Mouse (Mus musculus) midbrain, embryonic 12.5 days (tissue): ENCODE data around the gene Slc26a3. TPM values are rescaled to one million over a fixed set of nuclear protein-coding genes. Genes with fewer than 3 reads are reported as not detected.
"Not testable (repeated sequence)": the region's sequence is repeated elsewhere in the genome, so short reads cannot be mapped to it uniquely, and the experiment has no call there.

Source experiments
- ATAC-seq: fragments of 200-750 bp; cut with Nextera tagmentation; 2 replicates; pipeline ENCODE4 v1.8.0; 2017; ENCODE audit warnings: low read depth, moderate TSS enrichment, moderate library complexity; ENCODE audit not compliant: low FRiP score
- H3K27ac ChIP-seq: fragments of 300-500 bp; sonication (generic); replicated peaks from 2 replicates; pipeline ENCODE4 v1.5.1; 2016; ENCODE audit warnings: mild to moderate bottlenecking
- H3K27me3 ChIP-seq: fragments of 300-500 bp; sonication (generic); 2 replicates; pipeline ENCODE4 v1.6.1; 2016; ENCODE audit warnings: mild to moderate bottlenecking
- H3K36me3 ChIP-seq: fragments of 300-500 bp; sonication (generic); 2 replicates; pipeline ENCODE4 v1.6.1; 2016
- H3K4me1 ChIP-seq: fragments of 300-500 bp; sonication (generic); 2 replicates; pipeline ENCODE4 v1.6.1; 2016
- H3K4me2 ChIP-seq: fragments of 300-500 bp; sonication (generic); replicated peaks from 2 replicates; pipeline ENCODE4 v1.6.1; 2016; ENCODE audit warnings: mild to moderate bottlenecking, moderate library complexity
- H3K4me3 ChIP-seq: fragments of 300-500 bp; sonication (generic); 2 replicates; pipeline ENCODE4 v1.5.1; 2016; ENCODE audit warnings: mild to moderate bottlenecking
- H3K9ac ChIP-seq: fragments of 300-500 bp; sonication (generic); replicated peaks from 2 replicates; pipeline ENCODE4 v1.6.1; 2016; ENCODE audit warnings: mild to moderate bottlenecking, moderate library complexity
- H3K9me3 ChIP-seq: fragments of 300-500 bp; sonication (generic); 2 replicates; pipeline ENCODE4 v1.6.1; 2016; ENCODE audit warnings: mild to moderate bottlenecking
- WGBS: fragments of 180-500 bp; shearing (Covaris S2); methylation state at CpG from one replicate; pipeline ENCODE4 v1.1.7; 2016; 5-methylcytosine and 5-hydroxymethylcytosine counted together
- polyA plus RNA-seq: library from polyadenylated mRNA; unstranded; fragments of >200 nt; fragmentation: Nextera tagmentation; extraction: Ambion mirVana; gene quantifications from 2 replicates; pipeline ENCODE4 v1.2.1, GENCODE M21; 2016

Slc26a3 gene
- polyA plus RNA-seq, 1 experiment from 2014 or later = not detected

DNA sequence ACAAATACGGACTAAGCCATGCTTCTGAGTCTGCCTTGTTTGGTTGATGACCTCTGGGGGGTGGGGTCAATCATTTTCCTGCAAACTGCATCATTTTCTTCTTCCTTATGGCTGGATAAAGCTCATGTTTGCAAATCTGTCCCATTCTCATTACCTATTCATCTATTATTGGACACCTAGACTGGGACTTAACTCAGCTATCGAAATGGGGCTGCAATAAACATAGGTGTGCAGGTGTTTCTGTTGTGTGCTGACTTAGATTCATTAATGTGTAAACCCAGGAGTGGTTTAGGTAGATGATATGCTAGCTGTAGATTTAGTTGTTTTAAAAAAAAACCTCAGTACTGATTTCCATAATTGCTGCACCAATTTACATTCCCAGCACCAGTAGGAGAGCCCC, 48.9 kb downstream of the Slc26a3 start:
- Histone ChIP-seq H3K4me1 (peaks cover 4% of the 10 kb centered on the region; the same call in 1 of the 2 replicates), H3K4me2 (no peak overlapping the region), H3K27ac (no peak overlapping the region), H3K4me3 (no peak overlapping the region), H3K9me3 (no peaks in the 10 kb centered on the region), H3K36me3 (no peaks in the 10 kb centered on the region), H3K9ac (no peak overlapping the region), H3K27me3 (no peaks in the 10 kb centered on the region)
- no peak for ATAC-seq
- 74% methylated on average over 2 of the region's 2 CpGs for WGBS

DNA sequence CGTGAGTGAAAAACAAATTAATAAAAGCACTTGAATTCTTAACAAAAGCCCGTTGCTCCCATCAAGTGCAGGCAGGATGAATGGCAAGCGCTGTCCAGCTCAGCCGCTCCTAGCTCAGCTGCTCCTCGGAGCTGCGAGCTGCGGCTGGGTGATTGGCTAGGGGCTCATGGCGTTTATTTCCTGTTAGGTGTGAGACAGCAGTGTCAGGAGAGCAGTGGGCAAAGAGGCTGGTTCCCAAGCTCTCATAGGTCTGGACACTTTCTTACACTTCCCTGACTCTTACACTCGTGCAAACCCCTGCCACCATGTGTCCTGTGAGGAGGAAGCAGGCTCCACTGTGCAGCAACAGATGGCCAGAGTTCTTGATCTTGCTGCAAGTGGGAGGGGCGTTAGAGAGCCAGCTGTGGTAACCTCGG, 53.5 kb downstream of the Slc26a3 start:
- Histone ChIP-seq H3K9ac (peak overlapping the region; percentile 31; the same call in 1 of the 2 replicates), H3K27ac (no peak overlapping the region), H3K36me3 (no peaks in the 10 kb centered on the region), H3K4me3 (peak overlapping the region; percentile 25), H3K4me2 (peak overlapping the region; percentile 56), H3K9me3 (no peaks in the 10 kb centered on the region), H3K4me1 (peaks cover 4% of the 10 kb centered on the region; the same call in 1 of the 2 replicates), H3K27me3 (no peaks in the 10 kb centered on the region)
- ATAC-seq = peak; percentile 82
- 2% methylated on average over 11 of the region's 11 CpGs for WGBS

DNA sequence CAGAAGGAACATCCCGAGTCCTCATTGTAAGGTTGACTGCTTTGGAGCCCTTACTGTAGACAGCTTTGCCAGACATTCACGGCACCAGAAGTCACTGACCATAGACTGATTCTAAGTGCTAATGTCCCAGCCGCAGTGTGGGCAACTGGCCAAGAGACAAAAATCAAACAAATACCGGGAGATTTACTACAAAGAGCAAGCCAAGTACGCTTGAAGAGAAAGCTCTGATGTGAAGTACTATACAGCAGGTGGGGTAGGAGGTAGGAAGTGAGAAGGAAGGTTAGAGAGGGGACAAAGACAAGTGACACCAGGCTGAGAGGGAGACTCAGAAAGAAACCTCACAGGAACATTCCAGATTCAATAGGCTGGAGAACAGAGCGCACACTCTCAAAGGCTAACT, 54.2 kb downstream of the Slc26a3 start:
- H3K36me3 ChIP-seq = no peaks in the 10 kb centered on the region
- no peak overlapping the region for H3K9ac ChIP-seq
- no peak overlapping the region for H3K4me3 ChIP-seq
- H3K9me3 ChIP-seq = no peaks in the 10 kb centered on the region
- H3K4me1 ChIP-seq = peaks cover 4% of the 10 kb centered on the region; the same call in 1 of the 2 replicates
- WGBS = 76% methylated on average over 6 of the region's 6 CpGs
- H3K27me3 ChIP-seq = no peaks in the 10 kb centered on the region
- no peak overlapping the region for H3K4me2 ChIP-seq
- ATAC-seq = no peak
- no peak overlapping the region for H3K27ac ChIP-seq

DNA sequence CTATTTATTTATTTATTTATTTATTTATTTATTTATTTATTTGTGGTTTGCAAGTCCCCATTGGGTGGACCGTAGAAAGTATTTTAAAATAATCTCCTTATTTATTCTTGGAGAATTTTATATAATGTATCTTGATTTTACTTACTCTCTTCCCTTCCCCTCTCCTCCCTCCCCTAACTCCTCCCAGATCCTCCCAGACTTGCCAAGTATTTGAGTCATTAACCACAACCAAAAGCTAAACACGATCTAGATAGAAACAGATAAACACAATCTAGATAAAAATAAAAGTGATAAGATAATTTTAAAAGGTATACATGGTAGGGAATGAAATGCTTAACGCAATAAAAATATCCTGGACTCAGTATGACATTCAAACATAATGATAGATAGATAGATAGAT, 58.7 kb downstream of the Slc26a3 start:
- Histone ChIP-seq H3K4me3 (no peak overlapping the region), H3K27ac (no peak overlapping the region), H3K9ac (no peak overlapping the region), H3K4me2 (no peak overlapping the region), H3K27me3 (no peaks in the 10 kb centered on the region), H3K9me3 (no peaks in the 10 kb centered on the region), H3K4me1 (peaks cover under 1% of the 10 kb centered on the region; the same call in 1 of the 2 replicates), H3K36me3 (no peaks in the 10 kb centered on the region)
- 91% methylated on average over 3 of the region's 3 CpGs for WGBS
- ATAC-seq = no peak

DNA sequence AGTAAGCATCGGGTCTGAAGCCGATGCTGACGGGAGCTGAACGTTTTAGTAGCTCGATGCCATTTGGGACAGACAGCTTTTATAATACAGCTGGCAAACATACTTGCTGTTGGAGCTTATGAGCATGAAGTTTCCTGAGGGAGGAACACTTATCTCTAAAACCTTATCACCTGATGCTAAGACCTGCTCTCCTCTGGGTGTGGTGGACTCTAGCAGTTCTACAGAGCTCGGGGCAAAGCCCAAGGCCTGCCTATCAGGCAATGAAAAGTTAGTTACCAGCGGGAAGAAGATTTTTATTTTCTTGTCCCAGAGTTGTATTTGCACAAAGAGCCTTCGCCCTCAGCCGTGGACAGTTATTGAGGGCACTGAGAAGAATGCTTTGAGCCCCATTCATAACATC, 65.6 kb downstream of the Slc26a3 start:
- Histone ChIP-seq H3K27me3 (no peaks in the 10 kb centered on the region), H3K27ac (no peak overlapping the region), H3K4me2 (no peak overlapping the region), H3K4me1 (no peaks in the 10 kb centered on the region), H3K9ac (no peak overlapping the region), H3K36me3 (no peaks in the 10 kb centered on the region), H3K4me3 (no peak overlapping the region), H3K9me3 (no peaks in the 10 kb centered on the region; the same call in 1 of the 2 replicates)
- no peak for ATAC-seq
- 91% methylated on average over 9 of the region's 9 CpGs for WGBS

DNA sequence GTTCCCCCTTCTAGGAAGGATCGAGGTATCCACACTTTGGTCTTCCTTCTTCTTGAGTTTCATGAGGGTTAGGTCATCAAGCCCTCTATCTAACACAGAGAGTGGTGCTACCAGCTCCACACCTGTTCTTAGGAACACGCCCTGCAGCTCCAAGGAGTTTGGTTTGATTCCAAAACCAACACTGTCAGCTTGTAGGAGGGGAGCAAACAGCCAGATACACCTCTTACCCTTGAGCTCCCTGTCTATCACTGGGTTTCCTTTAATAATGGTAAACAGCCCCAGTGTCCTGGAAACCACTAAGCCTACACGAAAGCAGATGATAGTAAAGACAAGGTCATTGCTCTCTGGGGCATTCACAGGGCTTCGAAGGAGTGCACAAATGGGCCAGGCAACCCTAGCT, 67.8 kb downstream of the Slc26a3 start:
- no peaks in the 10 kb centered on the region for H3K27me3 ChIP-seq
- H3K4me1 ChIP-seq = no peaks in the 10 kb centered on the region
- no peak for ATAC-seq
- H3K9ac ChIP-seq = no peak overlapping the region
- no peaks in the 10 kb centered on the region for H3K36me3 ChIP-seq
- no peak overlapping the region for H3K4me3 ChIP-seq
- no peaks in the 10 kb centered on the region; the same call in 1 of the 2 replicates for H3K9me3 ChIP-seq
- H3K27ac ChIP-seq = no peak overlapping the region
- 79% methylated on average over 4 of the region's 4 CpGs for WGBS
- no peak overlapping the region for H3K4me2 ChIP-seq

DNA sequence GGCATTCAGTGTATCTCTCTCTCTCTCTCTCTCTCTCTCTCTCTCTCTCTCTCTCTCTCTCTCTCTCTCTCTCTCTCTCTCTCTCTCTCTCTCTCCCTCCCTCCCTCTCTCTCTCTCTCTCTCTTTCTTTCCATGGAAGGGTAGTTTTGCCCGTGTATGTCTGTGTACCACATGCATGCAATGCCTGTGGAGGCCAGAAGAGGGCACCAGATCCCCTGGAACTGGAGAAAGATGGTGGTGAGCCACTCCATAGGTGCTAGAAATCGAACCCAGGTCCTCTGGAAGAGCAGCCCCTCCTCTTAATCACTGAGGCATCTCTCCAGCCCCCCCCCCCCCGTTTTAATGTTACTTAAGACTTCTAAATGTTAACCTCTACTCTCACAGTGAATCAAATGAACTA, 69.6 kb downstream of the Slc26a3 start:
- H3K36me3 ChIP-seq, H3K4me3 ChIP-seq, H3K9me3 ChIP-seq, H3K4me2 ChIP-seq, H3K27ac ChIP-seq, H3K9ac ChIP-seq, H3K4me1 ChIP-seq, H3K27me3 ChIP-seq, ATAC-seq: not testable (repeated sequence)
- 50% methylated on average over 3 of the region's 3 CpGs for WGBS

DNA sequence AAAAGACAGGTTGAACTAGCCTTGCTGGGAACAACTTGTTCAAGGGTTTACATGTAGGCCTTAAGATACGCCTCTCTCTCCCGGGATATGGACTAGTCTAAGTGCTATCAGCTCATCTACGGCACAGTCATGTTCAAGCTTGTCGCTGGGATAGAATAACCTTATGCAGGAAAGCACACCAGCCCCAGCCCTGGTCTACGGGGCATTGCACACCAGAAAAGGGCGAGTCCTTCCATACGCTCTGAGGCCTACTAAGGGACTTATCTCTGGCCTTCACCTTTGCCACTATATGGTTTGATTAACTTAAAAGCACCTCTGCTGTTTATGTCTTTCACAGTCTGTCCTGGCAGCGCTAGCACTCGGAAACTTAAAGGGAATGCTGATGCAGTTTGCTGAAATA, 70.7 kb downstream of the Slc26a3 start:
- H3K9ac ChIP-seq = no peak overlapping the region
- H3K36me3 ChIP-seq = no peaks in the 10 kb centered on the region
- H3K27me3 ChIP-seq = no peaks in the 10 kb centered on the region
- no peak overlapping the region for H3K4me3 ChIP-seq
- no peak overlapping the region for H3K27ac ChIP-seq
- no peak overlapping the region for H3K4me2 ChIP-seq
- no peaks in the 10 kb centered on the region; the same call in 1 of the 2 replicates for H3K9me3 ChIP-seq
- WGBS = 91% methylated on average over 9 of the region's 9 CpGs
- no peaks in the 10 kb centered on the region for H3K4me1 ChIP-seq
- no peak for ATAC-seq

DNA sequence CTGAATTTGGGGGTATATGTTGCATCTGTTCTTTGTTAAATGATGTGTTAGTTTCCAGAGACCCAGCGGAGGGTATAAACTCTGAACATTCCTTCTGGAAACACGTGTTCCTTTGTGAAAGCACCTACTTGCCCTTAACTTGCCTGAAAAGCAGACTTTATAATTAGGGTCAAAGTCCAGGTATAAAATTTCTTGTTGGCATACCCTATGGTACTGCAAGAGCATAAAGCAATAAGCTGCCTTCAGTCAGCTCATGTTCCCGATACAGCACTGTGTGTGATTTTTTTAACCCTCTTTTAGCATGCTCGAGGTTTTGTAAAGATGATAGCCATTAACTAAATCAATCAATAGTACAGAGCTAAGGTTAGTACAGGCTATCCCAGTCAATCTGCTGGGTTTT, 71.9 kb downstream of the Slc26a3 start:
- ATAC-seq = no peak
- Histone ChIP-seq H3K4me2 (no peak overlapping the region), H3K36me3 (no peaks in the 10 kb centered on the region), H3K9me3 (no peaks in the 10 kb centered on the region; the same call in 1 of the 2 replicates), H3K27me3 (no peaks in the 10 kb centered on the region), H3K27ac (no peak overlapping the region), H3K4me1 (no peaks in the 10 kb centered on the region), H3K9ac (no peak overlapping the region), H3K4me3 (no peak overlapping the region)
- WGBS = 81% methylated on average over 4 of the region's 4 CpGs

DNA sequence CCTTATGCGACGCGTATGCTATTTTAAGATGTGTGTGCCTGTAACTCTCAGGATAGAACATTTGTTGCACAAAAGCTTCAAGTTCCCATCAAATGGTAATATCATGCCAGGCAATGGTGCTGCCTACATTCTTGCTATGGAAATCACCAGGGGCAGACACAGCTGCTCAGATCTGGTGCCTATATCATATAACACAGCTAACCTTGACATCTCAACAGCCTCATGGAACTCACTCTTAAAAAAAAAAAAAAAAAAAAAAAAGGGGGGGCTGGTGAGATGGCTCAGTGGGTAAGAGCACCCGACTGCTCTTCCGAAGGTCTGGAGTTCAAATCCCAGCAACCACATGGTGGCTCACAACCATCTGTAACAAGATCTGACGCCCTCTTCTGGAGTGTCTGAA, 87.5 kb downstream of the Slc26a3 start:
- ATAC-seq, H3K9me3 ChIP-seq, H3K4me2 ChIP-seq, H3K27me3 ChIP-seq, H3K4me3 ChIP-seq, H3K36me3 ChIP-seq, H3K4me1 ChIP-seq, H3K27ac ChIP-seq, H3K9ac ChIP-seq: not testable (repeated sequence)
- 91% methylated on average over 4 of the region's 6 CpGs for WGBS

DNA sequence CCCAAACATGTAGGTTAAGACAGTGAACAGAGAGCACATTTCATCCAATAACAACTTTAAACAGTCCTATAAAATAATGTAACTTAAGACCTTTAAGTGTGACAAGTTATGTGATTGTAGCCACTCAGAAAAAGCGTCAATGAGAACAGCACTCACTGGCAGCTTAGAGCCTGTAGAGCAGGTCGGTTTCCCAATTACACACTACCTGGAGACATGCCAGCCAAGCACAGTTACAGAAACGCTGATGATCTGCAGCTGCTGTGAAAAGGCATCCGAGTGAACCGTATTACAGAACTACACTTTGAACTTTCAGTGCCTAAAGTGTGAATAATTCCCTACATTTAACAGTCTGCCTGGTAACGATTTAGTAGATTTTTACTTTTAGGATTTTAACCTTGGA, 95.8 kb downstream of the Slc26a3 start:
- 90% methylated on average over 6 of the region's 6 CpGs for WGBS
- peaks cover 43% of the 10 kb centered on the region for H3K36me3 ChIP-seq
- H3K9me3 ChIP-seq = no peaks in the 10 kb centered on the region
- H3K4me1 ChIP-seq = no peaks in the 10 kb centered on the region
- no peak overlapping the region for H3K4me3 ChIP-seq
- H3K4me2 ChIP-seq = no peak overlapping the region
- no peak overlapping the region for H3K9ac ChIP-seq
- H3K27ac ChIP-seq = no peak overlapping the region
- ATAC-seq = no peak
- no peaks in the 10 kb centered on the region for H3K27me3 ChIP-seq

DNA sequence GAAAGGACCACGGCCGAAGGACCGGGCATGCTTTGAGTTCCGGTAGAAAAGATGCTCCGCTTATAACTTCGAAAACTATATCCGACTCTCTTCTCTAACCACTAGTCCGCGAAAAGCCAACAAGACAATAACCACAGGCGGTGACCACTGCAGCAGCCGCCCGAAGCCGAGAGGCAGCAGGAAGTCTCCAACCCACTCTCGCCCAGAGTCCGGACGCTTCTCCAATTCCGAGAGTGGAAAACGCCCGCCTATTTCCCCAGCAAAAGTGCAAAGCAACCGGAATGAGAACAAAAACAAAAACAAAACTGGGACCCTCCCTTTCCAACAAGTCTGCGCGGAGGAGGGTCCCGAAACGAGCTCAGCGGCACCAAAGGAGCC, 108.3 kb downstream of the Slc26a3 start:
- no peaks in the 10 kb centered on the region for H3K9me3 ChIP-seq
- 2% methylated on average over 25 of the region's 25 CpGs for WGBS
- peak overlapping the region; percentile 84 for H3K4me2 ChIP-seq
- H3K27ac ChIP-seq = peak overlapping the region; percentile 93
- peaks cover 14% of the 10 kb centered on the region for H3K4me1 ChIP-seq
- H3K27me3 ChIP-seq = no peaks in the 10 kb centered on the region
- ATAC-seq = no peak
- H3K9ac ChIP-seq = peak overlapping the region; percentile 79
- H3K4me3 ChIP-seq = peak overlapping the region; percentile 78
- peaks cover 6% of the 10 kb centered on the region for H3K36me3 ChIP-seq
